Comparison of ENCODE assay signal across 23 mouse cellular contexts in genomic region chr2:3277502-3277901, GRCm38 (mm10). TPM values are rescaled to one million over a fixed set of nuclear protein-coding genes. Genes with fewer than 3 reads are reported as not detected.
DNase-seq lines count a peak whose midpoint lies in the region; TF ChIP-seq lines count a peak whose summit lies in the region.
"Had no signal": no experiment of that assay in that cellular context is flagged by ENCODE, and none has a peak within 500 bp of the region (broad histone marks: within the 10 kb centered on the region; RNA-seq: fewer than 3 reads in every experiment).

No protein-coding gene starts in this region.

- no peaks in the 10 kb centered on the region for H3K36me3 ChIP-seq in C2C12 (ENCODE audit: control insufficient read depth, insufficient read depth)
- H3K36me3 ChIP-seq: embryonic facial prominence, embryonic 10.5 days; heart, embryonic 13.5 days; hindbrain, embryonic 13.5 days had no signal

- H3K79me3 ChIP-seq in C2C12 (ENCODE audit: low read depth) = no peaks in the 10 kb centered on the region

- no peaks in the 10 kb centered on the region for H3K27me3 ChIP-seq in C2C12 (ENCODE audit: control insufficient read depth, insufficient read depth, insufficient read length)
- H3K27me3 ChIP-seq: forebrain, embryonic 13.5 days; heart, embryonic 13.5 days; hindbrain, embryonic 13.5 days had no signal

- DNase-seq in adrenal gland, adult 8-10 months = peak; percentile 40
- DNase-seq in adrenal gland, postnatal 25 days = no peak
- DNase-seq in 3T3-L1 (ENCODE audit: low read depth, low spot score) = peak; percentile 70
- peak; percentile 33 to 39 for DNase-seq in adrenal gland, postnatal 36 days
- DNase-seq in embryo, embryonic 10.5 days (ENCODE audit: low spot score) = no peak
- no peak for DNase-seq in spleen, adult 18-20 months
- no peak for DNase-seq in left cerebral cortex, adult 11 months (ENCODE audit: low spot score)
- DNase-seq: B cell, adult 2 months; cerebellum, adult 18-20 months; cerebellum, adult 9-11 months; cerebellum, postnatal 36 days; forebrain, postnatal 0 days; gastrocnemius, postnatal 25 days; heart, postnatal 4 days; kidney, adult 11 months had no signal

- no peaks in the 10 kb centered on the region for H3K79me2 ChIP-seq in C2C12 (ENCODE audit: control insufficient read depth, insufficient read depth)

- H3ac ChIP-seq in C2C12 (ENCODE audit: control insufficient read depth, insufficient read length, low read depth) = no peak overlapping the region

- TF ChIP-seq CTCF in C2C12 (IDR thresholded peaks at IDR 0.05; ENCODE audit: control insufficient read depth, insufficient read depth, insufficient read length) = no peak

- no peak overlapping the region for H3K4me3 ChIP-seq in C2C12 (ENCODE audit: insufficient read depth, poor library complexity, severe bottlenecking)
- H3K4me3 ChIP-seq: embryonic facial prominence, embryonic 10.5 days; forebrain, embryonic 13.5 days; heart, embryonic 13.5 days; hindbrain, embryonic 13.5 days had no signal

TF ChIP-seq in C2C12, 6 proteins besides CTCF, POLR2A, EP300 and RAD21:
- TF ChIP-seq FOSL1 (IDR thresholded peaks at IDR 0.05; ENCODE audit: insufficient read depth, low read length, poor library complexity, severe bottlenecking) (peak; percentile 77), USF1 (IDR thresholded peaks at IDR 0.05; ENCODE audit: low read depth) (no peak), MYOG (IDR thresholded peaks at IDR 0.05; ENCODE audit: control insufficient read depth, extremely low read depth, insufficient read length) (no peak), MYOD1 (IDR thresholded peaks at IDR 0.05; ENCODE audit: control insufficient read depth, insufficient read length, low read depth) (peak; percentile 29), CEBPB (IDR thresholded peaks at IDR 0.05; ENCODE audit: low read depth) (peak; percentile 73), MAX (IDR thresholded peaks at IDR 0.05) (peak; percentile 84)

RNA-seq across cellular contexts. Expression of gene Nmt2, which starts 6.5 kb away (rescaled TPM):
- total RNA-seq in adrenal gland, adult 8-10 months (2022) = 10 to 100 TPM; 45.2 to 72.2 (median 59.7) TPM
- 71.5 and 103 TPM in 2 replicates for total RNA-seq in adrenal gland, postnatal 25 days (2021)
- polyA plus RNA-seq in C2C12 (2012; fragmentation: generic; extraction: Trizol) = 25.0 TPM
- 10 to 100 TPM; 42.4 to 80.1 TPM for total RNA-seq in adrenal gland, postnatal 36 days (2021)

RNA-seq across cellular contexts. Expression of gene Rpp38, which starts 54.9 kb away (rescaled TPM):
- 10 to 100 TPM; 10.6 to 13.3 (median 11.8) TPM for total RNA-seq in adrenal gland, adult 8-10 months (2022)
- total RNA-seq in adrenal gland, postnatal 25 days (2021) = 11.1 and 11.3 TPM in 2 replicates
- polyA plus RNA-seq in C2C12 (2012; fragmentation: generic; extraction: Trizol) = 9.8 TPM
- 10 to 100 TPM; 13.3 to 16.9 TPM for total RNA-seq in adrenal gland, postnatal 36 days (2021)

RNA-seq across cellular contexts. Expression of gene Acbd7, which starts 58.5 kb away (rescaled TPM):
- total RNA-seq in adrenal gland, adult 8-10 months (2022) = not detected
- not detected in 2 replicates for total RNA-seq in adrenal gland, postnatal 25 days (2021)
- 0.32 TPM for polyA plus RNA-seq in C2C12 (2012; fragmentation: generic; extraction: Trizol)
- total RNA-seq in adrenal gland, postnatal 36 days (2021) = not detected
- total RNA-seq: forebrain, postnatal 0 days; granulocyte monocyte progenitor cell, adult 5-6 weeks; hindbrain, postnatal 0 days had no signal
- polyA plus RNA-seq: activated CD4-positive, CD25-positive, alpha-beta regulatory T cell, adult 4 months had no signal

Comparison
In these comparisons a context has a peak if more than half of its experiments do, and no peak if none do; other contexts are left out.
1. DNase-seq: peak in adrenal gland, adult 8-10 months (single experiment), 3T3-L1 (single experiment) and adrenal gland, postnatal 36 days (2 of 2); none in adrenal gland, postnatal 25 days (single experiment), embryo, embryonic 10.5 days (single experiment), spleen, adult 18-20 months (0 of 2) and left cerebral cortex, adult 11 months (single experiment).